Mouse (Mus musculus): ENCODE data around the gene Rmnd5b. TPM values are rescaled to one million over a fixed set of nuclear protein-coding genes. Genes with fewer than 3 reads are reported as not detected.

Rmnd5b gene
- polyA plus RNA-seq, 1 experiment, result 46.6 TPM

DNA sequence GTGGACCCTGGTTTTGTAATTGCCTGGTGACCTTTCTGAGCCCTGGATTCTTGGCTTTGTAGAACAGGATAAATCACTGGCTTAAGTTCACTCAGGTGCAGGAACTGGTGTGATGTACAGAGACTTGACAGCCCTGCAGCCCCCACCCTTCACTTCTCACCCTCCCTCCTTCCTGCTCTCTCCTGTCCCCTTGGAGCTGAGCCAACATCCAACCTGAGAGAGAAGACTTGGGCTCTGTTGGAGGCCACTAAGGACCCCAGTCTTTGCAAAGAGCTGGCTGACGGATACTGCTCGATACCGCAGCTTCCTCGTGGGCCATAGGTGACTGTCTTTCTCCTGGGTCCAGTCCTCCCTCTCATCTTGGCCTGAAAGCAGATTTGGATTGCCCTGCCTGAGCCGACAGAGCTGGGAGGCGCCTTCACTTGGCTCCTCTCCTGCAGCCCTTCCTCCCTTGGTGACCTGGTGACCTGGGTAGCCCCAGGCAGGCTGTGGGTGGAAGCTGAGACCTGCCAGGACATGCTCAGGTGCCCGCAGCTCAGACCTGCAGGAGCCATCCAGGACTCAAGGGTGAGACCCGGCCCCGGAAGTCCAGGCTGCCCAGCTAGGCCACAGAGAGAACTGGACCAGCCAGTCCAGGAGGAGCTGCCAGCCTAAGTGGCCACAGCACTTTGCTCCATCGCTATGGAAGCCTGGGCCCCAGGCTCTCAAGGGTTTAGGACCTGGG, 21.3 kb upstream of the Rmnd5b start:
- Histone ChIP-seq H3K4me1 (ENCODE audit: control insufficient read depth, insufficient read depth, low read length) (peaks cover 28% of the 10 kb centered on the region), H3K4me3 (ENCODE audit: insufficient read depth, low read depth, low read length) (no peak overlapping the region), H3K27ac (ENCODE audit: insufficient read depth, low read depth, low read length) (peak overlapping the region; percentile 79), H3K36me3 (ENCODE audit: control insufficient read depth, insufficient read depth, low read length) (no peaks in the 10 kb centered on the region), H3K27me3 (replicated peaks; ENCODE audit: control insufficient read depth, insufficient read depth, low read length) (no peaks in the 10 kb centered on the region)
- 25% methylated on average over 10 of the region's 10 CpGs for WGBS
- TF ChIP-seq POLR2A (IDR thresholded peaks at IDR 0.05; ENCODE audit: low read depth, low read length) (no peak), CTCF (conservative IDR thresholded peaks at IDR 0.05; ENCODE audit: insufficient read depth, insufficient read length, low read depth, low read length) (no peak)
- peak; percentile 94 for DNase-seq

DNA sequence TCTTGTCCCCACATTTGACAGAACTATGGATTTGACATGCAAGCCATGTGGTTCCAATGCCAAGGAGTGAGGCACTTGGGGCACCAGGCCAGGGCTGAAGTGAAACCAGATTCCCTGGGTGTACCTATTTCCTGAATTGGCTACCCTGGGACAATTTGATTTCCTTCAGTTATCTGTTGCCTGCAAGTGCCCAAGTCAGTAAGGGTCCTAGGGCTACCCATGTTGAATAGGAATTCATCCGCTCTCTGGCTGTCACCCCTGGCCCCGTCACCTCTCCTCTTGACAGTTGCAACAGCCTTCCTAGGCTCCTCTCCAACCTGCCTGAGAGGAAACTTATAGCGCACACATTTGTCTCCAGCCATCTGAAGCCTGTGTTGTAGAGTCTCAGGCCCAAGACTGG, 19.2 kb upstream of the Rmnd5b start:
- no peak overlapping the region for H3K4me3 ChIP-seq (ENCODE audit: insufficient read depth, low read depth, low read length)
- no peaks in the 10 kb centered on the region for H3K36me3 ChIP-seq (ENCODE audit: control insufficient read depth, insufficient read depth, low read length)
- H3K27me3 ChIP-seq (replicated peaks; ENCODE audit: control insufficient read depth, insufficient read depth, low read length), result no peaks in the 10 kb centered on the region
- H3K4me1 ChIP-seq (ENCODE audit: control insufficient read depth, insufficient read depth, low read length), result peaks cover 28% of the 10 kb centered on the region
- 90% methylated on average over 3 of the region's 3 CpGs for WGBS
- no peak for DNase-seq
- no peak for TF ChIP-seq POLR2A (IDR thresholded peaks at IDR 0.05; ENCODE audit: low read depth, low read length)
- no peak for TF ChIP-seq CTCF (conservative IDR thresholded peaks at IDR 0.05; ENCODE audit: insufficient read depth, insufficient read length, low read depth, low read length)
- no peak overlapping the region for H3K27ac ChIP-seq (ENCODE audit: insufficient read depth, low read depth, low read length)

DNA sequence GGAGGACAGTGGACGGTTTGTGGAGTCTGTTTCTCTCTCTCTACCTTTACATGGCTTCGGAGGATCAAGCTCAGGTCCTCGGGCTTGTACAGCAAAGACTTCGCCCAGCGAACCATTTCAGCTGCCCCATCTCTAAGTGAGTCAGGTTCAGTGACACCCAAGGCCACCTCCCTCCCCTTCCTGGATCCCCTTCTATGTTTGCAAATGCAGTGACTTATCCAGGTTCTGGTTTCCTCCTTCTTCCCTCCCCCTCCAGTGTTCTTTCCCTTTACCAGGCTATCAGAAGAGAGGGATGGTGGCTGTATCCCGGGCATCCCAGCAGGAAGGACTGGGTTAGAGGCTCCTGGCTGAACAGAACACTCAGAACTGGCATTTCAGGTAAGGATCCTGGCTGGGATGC, 18.0 kb upstream of the Rmnd5b start:
- WGBS, result 78% methylated on average over 6 of the region's 6 CpGs
- H3K36me3 ChIP-seq (ENCODE audit: control insufficient read depth, insufficient read depth, low read length), result no peaks in the 10 kb centered on the region
- TF ChIP-seq POLR2A (IDR thresholded peaks at IDR 0.05; ENCODE audit: low read depth, low read length) (no peak), CTCF (conservative IDR thresholded peaks at IDR 0.05; ENCODE audit: insufficient read depth, insufficient read length, low read depth, low read length) (no peak)
- H3K4me1 ChIP-seq (ENCODE audit: control insufficient read depth, insufficient read depth, low read length), result peaks cover 20% of the 10 kb centered on the region
- no peak overlapping the region for H3K4me3 ChIP-seq (ENCODE audit: insufficient read depth, low read depth, low read length)
- no peak overlapping the region for H3K27ac ChIP-seq (ENCODE audit: insufficient read depth, low read depth, low read length)
- no peaks in the 10 kb centered on the region for H3K27me3 ChIP-seq (replicated peaks; ENCODE audit: control insufficient read depth, insufficient read depth, low read length)
- DNase-seq, result no peak

DNA sequence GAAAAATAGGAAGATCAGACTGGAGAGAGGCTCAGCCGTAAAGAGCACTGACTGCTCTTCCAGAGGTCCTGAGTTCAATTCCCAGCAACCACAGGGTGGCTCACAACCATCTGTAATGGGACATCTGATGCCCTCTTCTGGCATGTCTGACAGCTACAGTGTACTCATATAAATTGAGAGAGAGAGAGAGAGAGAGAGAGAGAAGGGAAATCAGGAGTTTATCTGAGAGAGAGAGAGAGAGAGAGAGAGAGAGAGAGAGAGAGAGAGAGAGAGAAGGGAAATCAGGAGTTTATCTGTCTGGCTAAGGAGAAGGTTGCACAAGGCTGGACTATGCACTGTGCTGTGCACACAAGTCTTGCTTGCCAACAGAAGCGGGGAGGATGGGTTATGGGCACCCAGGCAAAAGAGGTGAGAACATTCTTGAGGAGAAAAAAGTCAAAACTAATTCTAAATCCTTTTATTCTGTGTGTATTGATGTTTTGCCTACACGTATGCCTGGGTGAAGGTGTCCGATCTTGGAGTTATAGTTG, 17.3 kb upstream of the Rmnd5b start:
- no peak for TF ChIP-seq POLR2A (IDR thresholded peaks at IDR 0.05; ENCODE audit: low read depth, low read length)
- no peak for TF ChIP-seq CTCF (conservative IDR thresholded peaks at IDR 0.05; ENCODE audit: insufficient read depth, insufficient read length, low read depth, low read length)

DNA sequence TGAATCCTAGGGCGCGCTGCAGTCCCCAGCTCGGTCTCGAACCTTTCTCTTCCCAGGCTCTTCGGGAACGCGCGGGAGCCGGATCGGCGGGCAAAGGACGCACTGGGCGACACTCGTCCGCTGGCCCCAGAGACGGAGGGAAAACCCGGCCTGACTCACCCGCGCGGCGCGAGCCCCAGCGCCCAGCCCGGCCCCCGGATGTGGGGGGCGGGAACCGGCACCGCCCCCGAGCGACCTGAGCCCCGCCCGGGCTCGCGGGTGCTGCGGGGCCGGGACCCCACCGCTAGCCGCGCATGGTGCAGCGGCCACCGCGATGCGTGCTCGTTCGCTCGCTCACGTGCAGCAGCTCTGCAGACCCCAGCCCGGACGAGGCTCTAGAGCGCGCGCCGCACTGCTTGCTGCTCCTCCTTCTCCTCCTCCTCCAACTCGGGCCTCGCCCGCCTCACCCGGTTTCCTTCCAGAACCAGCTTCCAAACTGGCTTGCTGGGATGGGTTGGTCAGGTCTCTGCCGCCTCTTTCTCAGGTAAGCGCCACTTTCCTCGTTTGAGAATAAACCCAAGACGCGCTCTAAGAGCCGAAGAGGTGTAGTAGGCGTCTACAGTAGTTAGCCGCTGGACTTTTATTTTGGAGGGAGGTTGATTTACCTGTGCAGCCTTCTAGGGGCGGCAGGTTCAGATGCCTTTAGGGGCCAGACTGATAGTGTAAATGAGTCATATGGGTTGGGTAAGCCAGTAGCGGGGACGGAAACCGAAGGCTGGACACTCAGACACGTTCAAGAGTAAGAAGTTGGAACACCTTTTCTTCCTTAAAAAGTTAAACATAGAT, 15.2 kb upstream of the Rmnd5b start, which contains the start of the genes N4bp3 and D930048N14Rik:
Gene N4bp3 (minus strand): TSS at position 152 of the 825 bp plus-strand sequence.
Gene D930048N14Rik (plus strand): TSS at position 264 of the 825 bp plus-strand sequence.
- TF ChIP-seq POLR2A (IDR thresholded peaks at IDR 0.05; ENCODE audit: low read depth, low read length), result no peak
- TF ChIP-seq CTCF (conservative IDR thresholded peaks at IDR 0.05; ENCODE audit: insufficient read depth, insufficient read length, low read depth, low read length), result no peak
- Histone ChIP-seq H3K4me1 (ENCODE audit: control insufficient read depth, insufficient read depth, low read length) (peaks cover 15% of the 10 kb centered on the region; the same call in 1 of the 2 replicates), H3K27me3 (replicated peaks; ENCODE audit: control insufficient read depth, insufficient read depth, low read length) (no peaks in the 10 kb centered on the region), H3K4me3 (ENCODE audit: insufficient read depth, low read depth, low read length) (peak within 1 kb of the TSS; percentile 74), H3K27ac (ENCODE audit: insufficient read depth, low read depth, low read length) (peak within 1 kb of the TSS; percentile 74), H3K36me3 (ENCODE audit: control insufficient read depth, insufficient read depth, low read length) (no peaks in the 10 kb centered on the region)
- WGBS, result 2% methylated on average over 61 of the region's 70 CpGs
- DNase-seq, result peak; percentile 87

More for the DNA sequence above, 17.3 kb upstream of the Rmnd5b start:
- Histone ChIP-seq H3K36me3 (ENCODE audit: control insufficient read depth, insufficient read depth, low read length) (no peaks in the 10 kb centered on the region), H3K27ac (ENCODE audit: insufficient read depth, low read depth, low read length) (no peak overlapping the region), H3K4me3 (ENCODE audit: insufficient read depth, low read depth, low read length) (no peak overlapping the region), H3K27me3 (replicated peaks; ENCODE audit: control insufficient read depth, insufficient read depth, low read length) (no peaks in the 10 kb centered on the region), H3K4me1 (ENCODE audit: control insufficient read depth, insufficient read depth, low read length) (peaks cover 18% of the 10 kb centered on the region)
- peak; percentile 65 for DNase-seq
- WGBS, result 75% methylated on average over 4 of the region's 4 CpGs

DNA sequence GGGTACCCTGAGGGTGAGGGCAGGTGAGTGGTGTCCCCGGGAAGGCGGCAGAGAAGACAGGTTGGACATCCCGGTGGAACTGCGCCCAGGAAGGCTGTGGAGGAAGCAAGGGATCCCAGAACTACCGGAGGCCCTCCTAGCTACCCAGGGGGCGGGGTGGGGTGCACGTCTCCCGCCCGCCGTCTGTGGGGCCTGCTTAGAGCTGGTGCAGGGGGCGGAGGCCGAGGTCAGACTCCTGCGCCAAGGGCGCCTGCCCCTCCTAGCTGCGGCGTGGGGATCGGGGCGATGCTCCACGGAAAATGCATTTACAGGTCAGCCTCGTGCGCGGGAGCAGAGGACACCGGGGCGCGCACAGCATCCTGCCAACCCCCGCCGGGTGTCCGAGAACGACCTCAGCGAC, 14.6 kb upstream of the Rmnd5b start:
- Histone ChIP-seq H3K36me3 (ENCODE audit: control insufficient read depth, insufficient read depth, low read length) (no peaks in the 10 kb centered on the region), H3K4me1 (ENCODE audit: control insufficient read depth, insufficient read depth, low read length) (peaks cover 15% of the 10 kb centered on the region; the same call in 1 of the 2 replicates), H3K4me3 (ENCODE audit: insufficient read depth, low read depth, low read length) (peak overlapping the region; percentile 74), H3K27ac (ENCODE audit: insufficient read depth, low read depth, low read length) (peak overlapping the region; percentile 74), H3K27me3 (replicated peaks; ENCODE audit: control insufficient read depth, insufficient read depth, low read length) (no peaks in the 10 kb centered on the region)
- WGBS, result 2% methylated on average over 30 of the region's 30 CpGs
- no peak for DNase-seq
- TF ChIP-seq POLR2A (IDR thresholded peaks at IDR 0.05; ENCODE audit: low read depth, low read length), result no peak
- no peak for TF ChIP-seq CTCF (conservative IDR thresholded peaks at IDR 0.05; ENCODE audit: insufficient read depth, insufficient read length, low read depth, low read length)

DNA sequence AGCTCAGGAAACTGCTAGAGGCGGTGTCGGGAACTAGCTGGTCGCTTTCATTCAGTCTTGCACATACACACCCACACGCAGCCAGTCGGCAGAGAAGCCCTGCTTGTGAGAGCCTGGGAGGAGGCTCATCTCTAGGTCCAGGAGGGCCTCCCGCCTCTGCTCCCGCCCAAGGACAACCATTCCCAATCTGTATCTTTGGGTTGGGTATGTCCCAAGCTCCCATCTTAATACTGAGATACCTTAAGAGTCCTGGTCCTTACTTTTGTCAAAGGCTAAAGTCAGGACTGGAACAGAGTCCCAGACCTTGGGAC, 14.1 kb upstream of the Rmnd5b start:
- WGBS, result 21% methylated on average over 7 of the region's 7 CpGs
- TF ChIP-seq CTCF (conservative IDR thresholded peaks at IDR 0.05; ENCODE audit: insufficient read depth, insufficient read length, low read depth, low read length) (no peak), POLR2A (IDR thresholded peaks at IDR 0.05; ENCODE audit: low read depth, low read length) (no peak)

More for the DNA sequence above, 14.1 kb upstream of the Rmnd5b start:
- Histone ChIP-seq H3K36me3 (ENCODE audit: control insufficient read depth, insufficient read depth, low read length) (no peaks in the 10 kb centered on the region), H3K4me1 (ENCODE audit: control insufficient read depth, insufficient read depth, low read length) (peaks cover 15% of the 10 kb centered on the region; the same call in 1 of the 2 replicates), H3K4me3 (ENCODE audit: insufficient read depth, low read depth, low read length) (peak overlapping the region; percentile 74), H3K27me3 (replicated peaks; ENCODE audit: control insufficient read depth, insufficient read depth, low read length) (no peaks in the 10 kb centered on the region), H3K27ac (ENCODE audit: insufficient read depth, low read depth, low read length) (peak overlapping the region; percentile 28; the same call in 1 of the 2 replicates)
- DNase-seq, result no peak

Measured in kidney, adult 2 months (tissue).